Mouse (Mus musculus): ENCODE measurements around the gene Prss36.

- TF ChIP-seq GATA1 (IDR thresholded peaks at IDR 0.05; ENCODE audit: low read depth, low read length) (no peak), E2F4 (IDR thresholded peaks at IDR 0.05; ENCODE audit: borderline replicate concordance, low read depth, low read length) (no peak), CTCF (IDR thresholded peaks at IDR 0.05 in 2 of 3, conservative IDR thresholded peaks at IDR 0.05 in 1 of 3; ENCODE audit: control insufficient read depth in 1 of 3, insufficient read depth in 1 of 3, low read depth in 2 of 3, low read length in 3 of 3, poor library complexity in 1 of 3, severe bottlenecking in 1 of 3) (no peak), MYC (IDR thresholded peaks at IDR 0.05; ENCODE audit: low read depth, low read length) (no peak), USF2 (IDR thresholded peaks at IDR 0.05; ENCODE audit: borderline replicate concordance in 1 of 2, insufficient read depth in 1 of 2, low read depth in 1 of 2, low read length in 2 of 2) (no peak), JUND (IDR thresholded peaks at IDR 0.05; ENCODE audit: low read depth, low read length) (no peak), POLR2AphosphoS2 (IDR thresholded peaks at IDR 0.05; ENCODE audit: low read length) (no peak), CHD2 (IDR thresholded peaks at IDR 0.05; ENCODE audit: low read length) (no peak), EP300 (IDR thresholded peaks at IDR 0.05; ENCODE audit: low read depth in 1 of 2, low read length in 2 of 2) (no peak), GABPA (IDR thresholded peaks at IDR 0.05; ENCODE audit: low read depth, low read length) (no peak), MAX (IDR thresholded peaks at IDR 0.05; ENCODE audit: low read length) (no peak), CHD1 (IDR thresholded peaks at IDR 0.05; ENCODE audit: low read depth, low read length) (no peak), TCF12 (IDR thresholded peaks at IDR 0.05; ENCODE audit: low read depth, low read length) (no peak), USF1 (IDR thresholded peaks at IDR 0.05; ENCODE audit: low read depth, low read length) (no peak)
Measured at GRCm38 (mm10) chr7:127988904-127989303, 42.4 kb upstream of the Prss36 start.

Measured in MEL (cell line).